Mouse (Mus musculus) kidney, embryonic 16.5 days (tissue): Measurements from ENCODE around the gene Hdac9. TPM values are rescaled to one million over a fixed set of nuclear protein-coding genes. Genes with fewer than 3 reads are reported as not detected.
A peak's percentile ranks its signal among the peaks of the same experiment; 100 is the strongest.

Experiments
- ATAC-seq: fragments of 200-750 bp; cut with Nextera tagmentation; 2 replicates; pipeline ENCODE4 v1.8.0; 2017; ENCODE audit warnings: moderate TSS enrichment; ENCODE audit not compliant: low FRiP score, low TSS enrichment
- H3K27ac ChIP-seq: fragments of 300-500 bp; sonication (generic); 2 replicates; pipeline ENCODE4 v1.5.1; 2014; ENCODE audit warnings: low read length
- H3K27me3 ChIP-seq: fragments of 300-500 bp; sonication (generic); 2 replicates; pipeline ENCODE4 v1.6.1; 2014; ENCODE audit warnings: low read length, control low read depth, mixed read lengths; ENCODE audit not compliant: insufficient read depth
- H3K36me3 ChIP-seq: fragments of 300-500 bp; sonication (generic); 2 replicates; pipeline ENCODE4 v1.6.1; 2014; ENCODE audit warnings: low read length, control low read depth, mixed read lengths; ENCODE audit not compliant: insufficient read depth
- H3K4me1 ChIP-seq: fragments of 300-500 bp; sonication (generic); 2 replicates; pipeline ENCODE4 v1.6.1; 2014; ENCODE audit warnings: low read length, control low read depth, mixed read lengths; ENCODE audit not compliant: insufficient read depth
- H3K4me2 ChIP-seq: fragments of 300-500 bp; sonication (generic); replicated peaks from 2 replicates; pipeline ENCODE4 v1.6.1; 2014; ENCODE audit warnings: low read depth, low read length
- H3K4me3 ChIP-seq: fragments of 300-500 bp; sonication (generic); 2 replicates; pipeline ENCODE4 v1.5.1; 2014; ENCODE audit warnings: mild to moderate bottlenecking, low read length
- H3K9ac ChIP-seq: fragments of 300-500 bp; sonication (generic); replicated peaks from 2 replicates; pipeline ENCODE4 v1.6.1; 2014; ENCODE audit warnings: low read length
- H3K9me3 ChIP-seq: fragments of 300-500 bp; sonication (generic); 2 replicates; pipeline ENCODE4 v1.6.1; 2016; ENCODE audit warnings: low read length, control low read depth
- WGBS: fragments of 180-500 bp; shearing (Covaris S2); extraction: QIAGEN DNeasy Blood & Tissue Kit; methylation state at CpG from one replicate; pipeline ENCODE4 v1.1.7; 2014; 5-methylcytosine and 5-hydroxymethylcytosine counted together
- polyA plus RNA-seq: library from polyadenylated mRNA; unstranded; fragments of >200 nt; fragmentation: Nextera tagmentation; extraction: Ambion mirVana; gene quantifications from 2 replicates; pipeline ENCODE4 v1.2.1, GENCODE M21; 2015

Gene Hdac9
- polyA plus RNA-seq, 1 experiment from 2014 or later = 3.9 TPM

GRCm38 (mm10) chr12:34170601-34171000 lies 746.3 kb downstream of the Hdac9 start:
- ATAC-seq = no peak
- no peak overlapping the region for H3K4me3 ChIP-seq
- no peaks in the 10 kb centered on the region for H3K4me1 ChIP-seq
- no peaks in the 10 kb centered on the region for H3K9me3 ChIP-seq
- H3K36me3 ChIP-seq = no peaks in the 10 kb centered on the region
- WGBS = 62% methylated on average over 3 of the region's 3 CpGs
- no peaks in the 10 kb centered on the region for H3K27me3 ChIP-seq
- no peak overlapping the region for H3K9ac ChIP-seq
- no peak overlapping the region for H3K4me2 ChIP-seq
- no peak overlapping the region for H3K27ac ChIP-seq

- H3K27ac ChIP-seq = no peak overlapping the region
- no peaks in the 10 kb centered on the region for H3K27me3 ChIP-seq
- no peaks in the 10 kb centered on the region for H3K36me3 ChIP-seq
- no peak overlapping the region for H3K4me3 ChIP-seq
- no peak overlapping the region for H3K9ac ChIP-seq
- H3K9me3 ChIP-seq = no peaks in the 10 kb centered on the region
- ATAC-seq = no peak
- H3K4me2 ChIP-seq = no peak overlapping the region
- WGBS = 89% methylated on average over 4 of the region's 4 CpGs
- H3K4me1 ChIP-seq = no peaks in the 10 kb centered on the region
Measured at GRCm38 (mm10) chr12:34165674-34166073, 751.2 kb downstream of the Hdac9 start.

GRCm38 (mm10) chr12:34156301-34156700 lies 760.6 kb downstream of the Hdac9 start:
- H3K4me1 ChIP-seq = no peaks in the 10 kb centered on the region
- no peak overlapping the region for H3K4me3 ChIP-seq
- H3K27ac ChIP-seq = no peak overlapping the region
- ATAC-seq = no peak
- H3K27me3 ChIP-seq = no peaks in the 10 kb centered on the region
- no peak overlapping the region for H3K4me2 ChIP-seq
- WGBS = 56% methylated on average over 6 of the region's 6 CpGs
- no peaks in the 10 kb centered on the region for H3K9me3 ChIP-seq
- no peaks in the 10 kb centered on the region for H3K36me3 ChIP-seq
- H3K9ac ChIP-seq = no peak overlapping the region

- Histone ChIP-seq H3K36me3 (no peaks in the 10 kb centered on the region), H3K9me3 (no peaks in the 10 kb centered on the region), H3K9ac (no peak overlapping the region), H3K27me3 (no peaks in the 10 kb centered on the region), H3K27ac (no peak overlapping the region), H3K4me2 (no peak overlapping the region), H3K4me3 (no peak overlapping the region), H3K4me1 (no peaks in the 10 kb centered on the region)
- 17% methylated on average over 5 of the region's 5 CpGs for WGBS
- no peak for ATAC-seq
Measured at GRCm38 (mm10) chr12:34155740-34156139, 761.2 kb downstream of the Hdac9 start.

GRCm38 (mm10) chr12:34154757-34155156 lies 762.1 kb downstream of the Hdac9 start:
- H3K4me3 ChIP-seq = no peak overlapping the region
- no peaks in the 10 kb centered on the region for H3K36me3 ChIP-seq
- no peaks in the 10 kb centered on the region for H3K9me3 ChIP-seq
- ATAC-seq = peak; percentile 31; the same call in 1 of the 2 replicates
- no peaks in the 10 kb centered on the region for H3K27me3 ChIP-seq
- no peaks in the 10 kb centered on the region for H3K4me1 ChIP-seq
- no peak overlapping the region for H3K9ac ChIP-seq
- no peak overlapping the region for H3K27ac ChIP-seq
- 52% methylated on average over 3 of the region's 3 CpGs for WGBS
- H3K4me2 ChIP-seq = no peak overlapping the region

GRCm38 (mm10) chr12:34151336-34151735 lies 765.6 kb downstream of the Hdac9 start:
- no peak for ATAC-seq
- Histone ChIP-seq H3K4me2 (no peak overlapping the region), H3K27me3 (no peaks in the 10 kb centered on the region), H3K4me3 (no peak overlapping the region), H3K27ac (no peak overlapping the region), H3K9ac (no peak overlapping the region), H3K36me3 (no peaks in the 10 kb centered on the region), H3K9me3 (no peaks in the 10 kb centered on the region), H3K4me1 (no peaks in the 10 kb centered on the region)
- WGBS = 8% methylated on average over 3 of the region's 3 CpGs

GRCm38 (mm10) chr12:34142743-34143142 lies 774.2 kb downstream of the Hdac9 start:
- 90% methylated on average over 2 of the region's 2 CpGs for WGBS
- Histone ChIP-seq H3K4me2 (no peak overlapping the region), H3K4me3 (no peak overlapping the region), H3K36me3 (no peaks in the 10 kb centered on the region), H3K27me3 (no peaks in the 10 kb centered on the region), H3K9me3 (no peaks in the 10 kb centered on the region), H3K4me1 (no peaks in the 10 kb centered on the region), H3K27ac (no peak overlapping the region), H3K9ac (no peak overlapping the region)
- ATAC-seq = no peak

GRCm38 (mm10) chr12:34113336-34113735 lies 803.6 kb downstream of the Hdac9 start:
- no peaks in the 10 kb centered on the region for H3K4me1 ChIP-seq
- no peaks in the 10 kb centered on the region for H3K27me3 ChIP-seq
- no peaks in the 10 kb centered on the region for H3K36me3 ChIP-seq
- no peak for ATAC-seq
- H3K9ac ChIP-seq = no peak overlapping the region
- no peak overlapping the region for H3K4me2 ChIP-seq
- no peaks in the 10 kb centered on the region for H3K9me3 ChIP-seq
- no peak overlapping the region for H3K4me3 ChIP-seq
- H3K27ac ChIP-seq = no peak overlapping the region
- 0% methylated on average over 1 of the region's 1 CpGs for WGBS

- ATAC-seq = no peak
- WGBS = 86% methylated on average over 4 of the region's 4 CpGs
- Histone ChIP-seq H3K4me3 (no peak overlapping the region), H3K4me1 (no peaks in the 10 kb centered on the region), H3K4me2 (no peak overlapping the region), H3K9ac (no peak overlapping the region), H3K9me3 (no peaks in the 10 kb centered on the region), H3K36me3 (no peaks in the 10 kb centered on the region), H3K27me3 (no peaks in the 10 kb centered on the region), H3K27ac (no peak overlapping the region)
Measured at GRCm38 (mm10) chr12:34092953-34093352, 823.9 kb downstream of the Hdac9 start.

- H3K27ac ChIP-seq = no peak overlapping the region
- 83% methylated on average over 1 of the region's 1 CpGs for WGBS
Measured at GRCm38 (mm10) chr12:34091851-34092250, 825.0 kb downstream of the Hdac9 start.

More at GRCm38 (mm10) chr12:34091851-34092250, 825.0 kb downstream of the Hdac9 start:
- no peak for ATAC-seq
- Histone ChIP-seq H3K4me3 (no peak overlapping the region), H3K27me3 (no peaks in the 10 kb centered on the region), H3K9me3 (no peaks in the 10 kb centered on the region), H3K4me2 (no peak overlapping the region), H3K36me3 (no peaks in the 10 kb centered on the region), H3K9ac (no peak overlapping the region), H3K4me1 (no peaks in the 10 kb centered on the region)
